Mouse (Mus musculus): Measurements from ENCODE around the gene Slc35d3. TPM values are rescaled to one million over a fixed set of nuclear protein-coding genes. Genes with fewer than 3 reads are reported as not detected.

Slc35d3 gene
- total RNA-seq, 2 experiments from 2014 or later: 9.0 to 9.3 TPM

DNA sequence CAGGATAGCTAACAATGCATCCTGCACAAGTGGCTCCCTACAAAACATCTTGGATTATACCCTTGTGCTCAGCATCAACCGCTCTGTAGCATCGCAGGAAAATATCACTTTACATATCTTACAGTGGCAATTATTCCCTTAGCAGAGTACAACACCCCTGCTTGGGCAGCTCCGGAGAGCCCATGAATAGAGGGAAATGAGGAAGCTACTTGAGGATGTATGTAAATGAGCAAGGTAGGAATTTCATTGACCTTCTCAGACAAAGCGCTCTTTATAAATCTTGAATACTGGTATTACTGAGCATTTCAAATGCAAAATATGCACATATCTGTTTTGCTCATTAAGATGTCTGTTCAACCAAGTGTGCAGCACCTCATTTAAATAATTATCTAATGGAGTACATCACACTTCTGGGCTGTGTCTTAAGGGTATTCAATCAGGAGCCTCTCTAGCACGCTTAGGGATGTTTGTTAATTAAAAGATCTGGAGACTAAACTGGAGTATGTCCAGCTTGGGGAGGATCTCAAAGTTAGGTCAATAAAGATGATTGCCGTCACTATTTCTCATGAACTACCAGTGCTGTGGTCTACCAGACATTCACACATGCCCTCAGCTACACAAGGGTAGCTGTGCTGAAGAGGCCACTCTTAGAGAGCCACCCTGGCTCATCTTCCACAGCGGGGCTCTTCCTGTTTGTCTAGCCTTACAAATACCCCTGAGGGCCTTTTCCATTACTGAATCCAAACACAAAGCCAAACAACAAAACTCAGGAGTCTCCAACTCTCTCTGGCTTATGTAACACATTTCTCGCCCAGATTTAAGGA, 15.2 kb downstream of the Slc35d3 start:
- DNase-seq: no peak

DNA sequence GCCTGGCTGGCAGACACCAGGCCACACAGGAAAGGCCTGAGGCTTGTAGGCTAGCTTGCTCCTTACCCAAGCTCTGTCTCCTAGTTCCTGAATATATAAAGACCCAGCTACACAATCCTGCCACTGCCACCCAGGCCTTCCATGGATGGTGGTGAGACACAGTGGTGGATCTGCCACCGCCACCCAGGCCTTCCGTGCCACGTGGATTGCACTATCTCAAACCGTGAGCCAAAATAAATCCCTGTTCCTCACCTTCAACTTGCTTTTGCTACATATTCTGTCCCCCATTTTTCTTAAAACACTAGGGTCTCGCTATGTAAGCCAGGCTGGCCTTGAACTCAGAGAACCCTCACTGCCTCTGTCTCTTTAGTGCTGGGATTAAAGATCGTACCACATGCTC, 17.0 kb downstream of the Slc35d3 start:
- DNase-seq: no peak

DNA sequence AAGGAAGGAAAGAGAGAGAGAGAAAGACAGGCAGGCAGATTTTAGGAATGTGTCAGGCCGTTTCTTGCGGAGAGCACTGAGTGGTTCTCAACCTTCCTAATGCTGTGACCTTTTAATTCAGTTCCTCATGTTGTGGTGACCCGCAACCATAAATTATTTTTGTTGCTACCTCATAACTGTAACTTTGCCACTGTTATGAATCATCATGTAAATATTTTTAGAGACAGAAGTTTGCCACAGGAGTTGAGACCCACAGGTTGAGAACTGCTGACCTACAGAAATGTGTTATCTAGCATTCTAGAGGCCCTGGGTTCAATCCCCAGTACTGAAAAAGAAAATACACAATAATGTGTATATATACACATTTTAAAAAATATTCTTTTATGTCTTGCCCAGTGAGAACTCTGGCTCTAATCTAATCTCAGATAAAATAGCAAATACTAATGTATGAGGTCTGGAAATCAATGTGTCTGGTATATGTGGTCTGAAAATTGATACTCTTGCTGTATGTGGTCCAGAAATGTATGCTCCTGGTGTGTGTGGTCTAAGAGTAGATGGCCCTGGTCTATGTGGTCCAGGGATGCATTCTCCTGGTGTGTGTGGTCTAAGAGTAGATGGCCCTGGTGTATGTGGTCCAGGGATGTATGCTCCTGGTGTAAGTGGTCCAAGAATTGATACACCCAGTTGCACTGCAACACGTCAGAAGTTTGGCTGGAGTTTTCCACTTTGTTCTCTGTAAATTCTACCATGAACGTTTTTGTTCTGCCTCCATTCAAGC, 20.0 kb downstream of the Slc35d3 start:
- no peak for DNase-seq

DNA sequence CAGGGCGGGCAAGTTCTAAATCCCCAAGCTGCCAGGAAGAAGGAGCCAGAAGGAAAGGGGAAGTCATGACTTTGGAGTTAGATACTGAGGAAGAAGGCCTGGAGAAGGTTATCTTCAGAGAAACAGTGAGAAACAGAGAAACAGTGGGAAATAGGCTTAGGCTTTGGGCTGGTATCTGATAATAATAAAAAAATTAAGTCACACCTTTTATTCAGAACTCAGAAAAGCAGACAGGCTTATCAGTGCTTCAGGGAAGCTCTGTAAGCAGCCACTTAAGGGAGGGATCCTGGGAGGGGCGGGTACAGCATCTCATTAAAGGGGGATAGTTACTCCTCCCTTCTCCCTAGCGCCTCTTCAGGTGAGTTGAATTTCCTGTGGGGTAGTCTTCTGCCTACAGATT, 30.3 kb downstream of the Slc35d3 start:
- no peak for DNase-seq

DNA sequence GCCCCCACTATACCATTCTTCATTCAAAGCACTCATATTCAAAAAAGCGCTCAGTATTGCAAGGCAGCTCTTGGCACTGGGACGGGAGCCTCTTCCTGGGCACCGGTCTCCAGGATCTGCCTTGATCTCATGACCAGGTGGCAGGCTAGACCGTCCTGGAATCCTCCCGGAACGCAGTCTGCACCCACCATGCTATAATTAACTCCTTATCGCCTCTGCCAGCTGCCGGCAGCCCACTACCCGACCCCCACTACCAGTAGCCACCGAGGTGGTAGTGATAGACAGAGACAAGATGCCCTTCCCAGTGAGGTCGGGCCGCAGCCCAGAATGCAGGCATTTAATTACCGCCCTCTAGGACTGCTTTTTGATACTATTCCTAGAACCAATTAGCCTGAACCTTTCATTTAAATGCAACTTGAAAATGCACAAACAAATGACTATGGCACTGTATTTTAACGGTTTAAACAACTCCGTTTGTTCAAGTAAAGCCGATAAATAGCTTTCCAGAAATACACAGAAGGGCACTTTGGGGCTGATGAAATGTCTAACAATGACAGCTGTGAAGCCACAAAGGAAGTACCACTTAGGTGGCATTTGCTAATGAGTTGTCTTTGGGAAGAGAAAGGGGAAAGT, 32.4 kb downstream of the Slc35d3 start:
- no peak for DNase-seq

DNA sequence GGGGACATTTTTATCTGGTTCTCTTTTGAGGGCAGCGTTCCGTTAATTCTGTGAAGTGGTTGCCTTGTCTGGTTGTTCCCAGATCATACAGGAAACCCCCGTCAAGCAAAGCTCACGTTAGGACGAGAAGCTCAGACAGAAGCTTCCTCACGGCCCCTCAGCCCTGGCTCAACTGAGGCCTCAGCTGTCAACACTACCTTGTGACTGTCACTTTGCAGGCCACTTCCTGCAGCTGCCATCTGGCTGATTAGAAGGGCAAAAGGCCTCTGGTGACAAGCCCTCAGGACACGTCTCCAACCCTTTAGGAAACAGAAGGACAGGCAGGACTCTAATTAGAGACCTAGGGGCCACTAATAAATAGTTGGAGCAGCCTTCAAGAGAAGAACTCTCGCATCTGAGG, 35.9 kb downstream of the Slc35d3 start:
- no peak for DNase-seq

DNA sequence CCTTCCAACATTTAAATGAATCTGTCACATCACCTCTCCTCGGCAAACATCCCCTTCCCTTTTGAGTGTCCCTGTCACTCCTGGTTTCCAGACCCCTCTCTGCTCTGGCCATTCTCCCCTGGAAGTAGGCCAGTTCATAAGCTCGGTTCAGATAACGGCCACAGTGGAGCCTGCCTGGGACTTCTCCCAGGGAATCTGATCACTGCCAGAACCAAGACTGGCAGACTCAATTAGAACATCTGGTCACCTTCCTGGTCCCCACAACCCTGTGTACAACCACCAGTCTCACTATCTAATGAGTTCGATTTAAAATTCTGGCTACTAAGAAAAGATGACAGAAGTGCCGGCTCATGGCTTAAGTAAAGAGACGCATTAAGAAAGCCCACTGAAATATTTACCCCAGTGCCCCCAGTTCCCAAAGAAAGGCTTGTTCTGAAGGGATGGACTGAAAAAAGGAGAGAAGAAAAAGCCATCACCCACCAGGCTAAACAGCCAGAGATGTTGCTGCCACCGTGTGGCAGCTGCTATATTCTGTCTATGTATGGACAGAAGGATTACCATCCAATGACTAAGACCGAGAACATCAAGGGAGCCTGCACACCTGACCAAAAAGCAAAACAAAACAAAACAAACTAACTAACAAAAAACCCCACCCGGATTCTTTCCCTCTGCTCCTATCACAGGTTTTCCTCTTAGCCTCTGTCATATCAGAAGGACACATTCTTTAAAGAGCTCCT, 39.7 kb downstream of the Slc35d3 start:
- DNase-seq: peak; percentile 24 to 33

DNA sequence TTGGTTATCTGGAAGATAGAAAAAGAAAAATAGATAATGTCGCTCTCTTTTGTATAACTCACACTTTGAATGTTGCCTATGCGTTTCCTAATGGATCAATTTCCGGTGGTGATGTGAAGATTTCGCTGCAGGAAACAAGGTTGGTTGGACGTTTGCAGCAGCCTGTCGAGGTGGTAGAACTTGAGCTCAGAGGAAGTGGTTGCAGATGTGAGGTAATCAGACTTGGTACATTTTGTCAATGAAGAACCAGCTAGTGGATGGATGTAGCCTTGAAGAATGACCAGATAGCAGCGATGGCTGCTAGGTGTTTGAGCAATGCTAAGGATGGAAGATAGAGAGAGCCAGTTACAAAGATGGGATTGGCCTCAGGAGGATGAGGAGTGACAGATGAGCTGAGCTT, 46.5 kb downstream of the Slc35d3 start:
- no peak for DNase-seq

DNA sequence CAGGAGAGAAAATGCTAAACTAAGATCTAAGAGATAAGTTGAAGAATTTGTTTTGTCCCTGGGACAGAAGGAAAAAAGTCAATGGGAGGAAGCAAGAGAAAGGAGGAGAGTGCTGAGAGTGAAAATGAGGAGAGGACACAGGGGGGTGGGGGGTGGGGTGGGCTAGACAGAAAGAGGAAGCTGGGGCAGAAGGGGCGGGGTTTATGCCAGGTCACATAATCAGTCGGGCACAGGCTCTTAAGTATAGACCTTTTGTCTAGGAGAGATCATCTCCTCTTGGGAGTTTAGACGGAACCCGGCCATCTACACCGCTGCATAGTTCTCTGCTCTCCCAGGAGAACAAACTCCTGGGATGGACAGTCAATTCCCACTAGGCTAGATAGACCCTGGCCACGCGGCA, 48.3 kb downstream of the Slc35d3 start:
- DNase-seq: no peak

Other genes with a start within 250 kb of the Slc35d3 start
- not detected for gene Il22ra2, start 229.5 kb downstream of the Slc35d3 start, total RNA-seq (2021)
- gene Il20ra, start 138.9 kb downstream of the Slc35d3 start, total RNA-seq (2021): 1 to 10 TPM; 2.3 to 3.0 TPM
- 10 to 100 TPM; 42.7 to 68.8 TPM for gene Pex7, start 56.2 kb upstream of the Slc35d3 start, total RNA-seq (2021)
- 10 to 100 TPM; 25.6 to 28.2 TPM for gene Map3k5, start 83.0 kb upstream of the Slc35d3 start, total RNA-seq (2021)